Mouse (Mus musculus) spleen, adult 2 months (tissue): Measurements from ENCODE around the gene Mprip. TPM values are rescaled to one million over a fixed set of nuclear protein-coding genes. Genes with fewer than 3 reads are reported as not detected.

Source experiments
- DNase-seq, 2 experiments: peaks; one replicate each; pipeline versions ENCODE4 v3.0.0 to v3.0.0-alpha.2; 2012 to 2021; ENCODE audit warnings: low spot score in 2 of 2, low read depth in 1 of 2
- H3K27ac ChIP-seq: fragments of 200-500 bp; 2 replicates; pipeline ENCODE4 v1.5.1; 2012; ENCODE audit warnings: low read length, inconsistent platforms; ENCODE audit not compliant: insufficient read depth
- H3K27me3 ChIP-seq: fragments of 200-500 bp; 2 replicates; pipeline ENCODE4 v1.6.1; 2012; ENCODE audit warnings: mild to moderate bottlenecking, moderate library complexity, low read length, inconsistent platforms; ENCODE audit not compliant: control insufficient read depth, insufficient read depth
- H3K36me3 ChIP-seq: fragments of 200-500 bp; 2 replicates; pipeline ENCODE4 v1.6.1; 2012; ENCODE audit warnings: mild to moderate bottlenecking, low read length, inconsistent platforms; ENCODE audit not compliant: control insufficient read depth, insufficient read depth
- H3K4me1 ChIP-seq: fragments of 200-500 bp; 2 replicates; pipeline ENCODE4 v1.6.1; 2011; ENCODE audit warnings: inconsistent platforms; ENCODE audit not compliant: control insufficient read depth, insufficient read depth, insufficient read length
- H3K4me3 ChIP-seq: fragments of 200-500 bp; 2 replicates; pipeline ENCODE4 v1.5.1; 2011; ENCODE audit warnings: mild to moderate bottlenecking, inconsistent platforms; ENCODE audit not compliant: insufficient read depth, insufficient read length; ENCODE audit errors: extremely low read depth
- CTCF ChIP-seq: fragments of 200-500 bp; IDR thresholded peaks from 2 replicates; pipeline ENCODE4 v1.5.1; 2011; ENCODE audit warnings: mild to moderate bottlenecking, inconsistent platforms; ENCODE audit not compliant: insufficient read depth, insufficient read length, insufficient replicate concordance; ENCODE audit errors: extremely low read depth
- POLR2A ChIP-seq: fragments of 200-500 bp; IDR thresholded peaks from 2 replicates; pipeline ENCODE4 v1.6.1; 2011; ENCODE audit warnings: low read depth, low read length, inconsistent platforms
- WGBS: fragments of 180-500 bp; shearing (Covaris S2); methylation state at CpG from one replicate; pipeline ENCODE4 v1.1.7; 2018; 5-methylcytosine and 5-hydroxymethylcytosine counted together
- polyA plus RNA-seq: library from polyadenylated mRNA; depleted of rRNA; stranded (reverse); fragments of >200 nt; gene quantifications from 2 replicates; pipeline ENCODE4 v1.2.3, GENCODE M21; 2012

Mprip gene
- polyA plus RNA-seq, 1 experiment: 55.4 TPM

- TF ChIP-seq CTCF (no peak), POLR2A (no peak)
- DNase-seq: no peak
- WGBS: 64% methylated on average over 15 of the region's 15 CpGs
- no peak overlapping the region for H3K4me3 ChIP-seq
- no peak overlapping the region for H3K27ac ChIP-seq
- H3K27me3 ChIP-seq: peaks cover 7% of the 10 kb centered on the region
- peaks cover 7% of the 10 kb centered on the region; the same call in 1 of the 2 replicates for H3K4me1 ChIP-seq
- no peaks in the 10 kb centered on the region for H3K36me3 ChIP-seq
Measured at GRCm38 (mm10) chr11:59786444-59787198, 125.5 kb downstream of the Mprip start.

GRCm38 (mm10) chr11:59787199-59787781, 126.2 kb downstream of the Mprip start, which contains the start of gene Pld6:
Pld6 (minus strand) TSS chr11:59787645.
- no peak within 1 kb of the TSS for H3K27ac ChIP-seq
- WGBS: 2% methylated on average over 51 of the region's 51 CpGs
- H3K4me3 ChIP-seq: peak within 1 kb of the TSS; percentile 46; the same call in 1 of the 2 replicates
- H3K4me1 ChIP-seq: peaks cover 7% of the 10 kb centered on the region; the same call in 1 of the 2 replicates
- peaks cover 4% of the 10 kb centered on the region for H3K36me3 ChIP-seq
- peaks cover 7% of the 10 kb centered on the region for H3K27me3 ChIP-seq
- TF ChIP-seq CTCF: no peak
- TF ChIP-seq POLR2A: no peak
- DNase-seq: peak in 1 of 2 experiments; percentile 36

- Histone ChIP-seq H3K27me3 (peaks cover 7% of the 10 kb centered on the region), H3K36me3 (peaks cover 18% of the 10 kb centered on the region), H3K4me3 (no peak overlapping the region), H3K27ac (no peak overlapping the region), H3K4me1 (peaks cover 7% of the 10 kb centered on the region; the same call in 1 of the 2 replicates)
- DNase-seq: no peak
- WGBS: 82% methylated on average over 1 of the region's 1 CpGs
- TF ChIP-seq POLR2A (no peak), CTCF (no peak)
Measured at GRCm38 (mm10) chr11:59789311-59789710, 128.2 kb downstream of the Mprip start.

GRCm38 (mm10) chr11:59793390-59793789, 132.3 kb downstream of the Mprip start:
- no peak for DNase-seq
- Histone ChIP-seq H3K4me1 (no peaks in the 10 kb centered on the region), H3K36me3 (peaks cover 42% of the 10 kb centered on the region), H3K27me3 (no peaks in the 10 kb centered on the region), H3K27ac (no peak overlapping the region), H3K4me3 (no peak overlapping the region)
- WGBS: 87% methylated on average over 6 of the region's 6 CpGs
- TF ChIP-seq POLR2A: no peak
- no peak for TF ChIP-seq CTCF

GRCm38 (mm10) chr11:59800412-59800811, 139.3 kb downstream of the Mprip start:
- TF ChIP-seq POLR2A (no peak), CTCF (no peak)
- H3K4me1 ChIP-seq: no peaks in the 10 kb centered on the region

GRCm38 (mm10) chr11:59801881-59802280, 140.8 kb downstream of the Mprip start:
- Histone ChIP-seq H3K4me1 (no peaks in the 10 kb centered on the region), H3K4me3 (no peak overlapping the region), H3K27ac (no peak overlapping the region), H3K36me3 (peaks cover 85% of the 10 kb centered on the region), H3K27me3 (no peaks in the 10 kb centered on the region)
- DNase-seq: no peak
- TF ChIP-seq CTCF (no peak), POLR2A (no peak)
- WGBS: 98% methylated on average over 8 of the region's 8 CpGs

More at GRCm38 (mm10) chr11:59800412-59800811, 139.3 kb downstream of the Mprip start:
- WGBS: 96% methylated on average over 10 of the region's 10 CpGs
- DNase-seq: no peak
- Histone ChIP-seq H3K27ac (no peak overlapping the region), H3K36me3 (peaks cover 79% of the 10 kb centered on the region), H3K4me3 (no peak overlapping the region), H3K27me3 (no peaks in the 10 kb centered on the region)

- peaks cover 81% of the 10 kb centered on the region for H3K36me3 ChIP-seq
- 94% methylated on average over 14 of the region's 14 CpGs for WGBS
- peaks cover under 1% of the 10 kb centered on the region; the same call in 1 of the 2 replicates for H3K4me1 ChIP-seq
Measured at GRCm38 (mm10) chr11:59803516-59803915, 142.4 kb downstream of the Mprip start.

More at GRCm38 (mm10) chr11:59803516-59803915, 142.4 kb downstream of the Mprip start:
- no peak for DNase-seq
- H3K27me3 ChIP-seq: no peaks in the 10 kb centered on the region
- no peak overlapping the region for H3K27ac ChIP-seq
- H3K4me3 ChIP-seq: no peak overlapping the region
- no peak for TF ChIP-seq POLR2A
- TF ChIP-seq CTCF: no peak
